Mouse (Mus musculus) cerebellum, postnatal 14 days (tissue): ENCODE data around the gene Yipf1.
A peak's percentile ranks its signal among the peaks of the same experiment; 100 is the strongest.
"Not testable (repeated sequence)": the region's sequence is repeated elsewhere in the genome, so short reads cannot be mapped to it uniquely, and the experiment has no call there.

Experiments used
- DNase-seq, 2 experiments: peaks; one replicate each; pipeline ENCODE4 v3.0.0; 2021; ENCODE audit warnings: mixed read lengths in 2 of 2

Gene Yipf1

GRCm38 (mm10) chr4:107328530-107328929 is 14.4 kb downstream of the Yipf1 start:
- no peak for DNase-seq

GRCm38 (mm10) chr4:107333514-107333913 is 19.4 kb downstream of the Yipf1 start:
- DNase-seq = no peak

DNA sequence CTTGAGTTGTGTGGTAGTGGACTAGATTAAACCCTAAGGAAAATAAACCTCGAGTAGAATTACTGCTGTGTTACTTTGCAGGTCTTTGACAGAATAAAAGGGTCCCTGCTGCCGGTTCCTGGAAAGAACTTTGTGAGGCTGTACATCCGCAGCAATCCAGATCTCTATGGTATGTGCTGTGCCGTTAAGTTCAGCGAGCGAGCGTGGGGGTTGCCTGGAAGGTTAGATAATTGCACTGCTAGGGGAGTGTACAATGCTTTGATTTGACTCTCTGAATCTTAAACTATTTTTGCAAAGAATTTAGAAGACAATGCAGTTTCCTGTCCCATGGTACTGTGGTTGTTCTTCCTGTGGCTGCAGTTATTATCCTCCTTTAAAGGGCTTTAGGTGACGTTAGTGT is 22.2 kb downstream of the Yipf1 start:
- DNase-seq = no peak

- DNase-seq = no peak
Observed at GRCm38 (mm10) chr4:107337455-107337854, 23.3 kb downstream of the Yipf1 start.

- peak in 1 of 2 experiments; percentile 30 for DNase-seq
Observed at GRCm38 (mm10) chr4:107341354-107341753, 27.2 kb downstream of the Yipf1 start.

DNA sequence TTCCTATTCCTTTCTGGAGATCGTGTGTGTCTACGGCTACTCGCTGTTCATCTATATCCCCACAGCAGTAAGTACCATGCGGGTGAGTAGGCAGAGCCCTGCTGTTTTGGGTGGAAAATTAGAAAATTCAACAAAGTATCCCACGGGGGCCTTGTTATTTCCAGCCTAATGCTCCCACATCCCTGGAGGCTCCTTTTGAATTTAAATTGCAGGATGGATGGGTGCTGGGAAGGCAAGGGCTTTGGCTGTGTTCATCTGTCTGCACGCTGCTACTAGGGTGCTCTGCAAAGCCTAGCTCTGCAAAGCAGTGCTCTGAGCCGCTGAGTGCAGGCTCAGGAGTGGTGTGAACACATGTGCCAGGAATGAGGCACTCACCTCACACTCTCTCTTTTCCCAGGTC is 30.4 kb downstream of the Yipf1 start:
- no peak for DNase-seq

DNA sequence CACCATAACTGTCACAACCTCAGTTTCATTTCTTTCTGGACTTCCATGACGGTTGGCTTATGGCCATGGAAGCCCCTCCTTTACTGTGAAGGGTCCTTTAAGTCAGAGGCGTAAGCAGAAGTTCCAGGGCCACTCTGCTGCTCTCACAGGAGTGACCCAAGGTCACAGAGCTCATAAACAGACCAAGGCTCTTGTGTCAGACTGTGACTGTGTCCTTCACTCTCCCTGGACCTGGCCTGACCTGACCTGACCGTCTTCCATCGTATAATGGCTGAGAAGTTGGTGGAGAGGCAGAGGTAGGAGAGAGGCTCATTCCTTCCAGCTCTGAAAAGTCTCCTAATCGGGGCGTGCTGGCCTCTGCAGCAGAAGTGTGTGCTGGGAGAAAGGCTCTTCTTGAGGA is 33.1 kb downstream of the Yipf1 start:
- DNase-seq = no peak

DNA sequence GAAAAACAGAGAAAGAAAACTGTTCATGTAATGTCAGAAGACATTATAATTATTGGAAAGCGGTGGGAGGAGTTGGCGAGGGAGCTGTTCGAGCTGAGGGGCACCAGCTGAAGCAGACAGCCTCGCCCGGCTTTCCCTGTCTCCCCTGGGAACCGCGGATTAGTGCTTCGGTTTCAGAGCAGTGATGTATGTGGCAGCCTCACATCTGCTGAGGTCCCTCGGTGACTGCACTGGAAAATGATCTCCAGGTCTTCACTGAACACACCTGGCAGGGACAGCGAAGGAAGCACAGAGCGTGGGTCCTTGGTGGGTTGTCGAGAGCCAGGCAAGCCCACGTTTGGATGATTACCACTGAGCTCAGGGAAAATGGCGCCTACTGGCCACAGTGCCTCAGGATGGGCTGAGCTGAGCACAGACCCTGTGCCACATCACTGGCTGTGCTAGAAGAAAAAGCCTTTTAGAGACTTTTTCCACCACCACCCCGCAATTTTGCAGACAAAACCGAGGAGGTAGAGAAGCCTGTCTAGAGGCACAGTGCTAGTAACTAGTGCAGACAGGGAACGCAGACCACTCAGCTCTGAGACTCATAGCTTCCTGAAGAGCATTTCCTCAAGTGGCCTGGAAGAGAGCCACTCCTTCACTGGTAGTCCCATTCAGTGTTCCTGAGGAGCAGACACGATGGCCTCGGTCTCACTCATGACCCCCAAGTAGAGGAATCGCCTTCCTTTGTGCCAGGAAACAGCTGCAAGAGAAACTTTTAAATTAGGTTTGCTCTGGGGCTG is 34.6 kb downstream of the Yipf1 start:
- DNase-seq = peak; percentile 22 to 46

DNA sequence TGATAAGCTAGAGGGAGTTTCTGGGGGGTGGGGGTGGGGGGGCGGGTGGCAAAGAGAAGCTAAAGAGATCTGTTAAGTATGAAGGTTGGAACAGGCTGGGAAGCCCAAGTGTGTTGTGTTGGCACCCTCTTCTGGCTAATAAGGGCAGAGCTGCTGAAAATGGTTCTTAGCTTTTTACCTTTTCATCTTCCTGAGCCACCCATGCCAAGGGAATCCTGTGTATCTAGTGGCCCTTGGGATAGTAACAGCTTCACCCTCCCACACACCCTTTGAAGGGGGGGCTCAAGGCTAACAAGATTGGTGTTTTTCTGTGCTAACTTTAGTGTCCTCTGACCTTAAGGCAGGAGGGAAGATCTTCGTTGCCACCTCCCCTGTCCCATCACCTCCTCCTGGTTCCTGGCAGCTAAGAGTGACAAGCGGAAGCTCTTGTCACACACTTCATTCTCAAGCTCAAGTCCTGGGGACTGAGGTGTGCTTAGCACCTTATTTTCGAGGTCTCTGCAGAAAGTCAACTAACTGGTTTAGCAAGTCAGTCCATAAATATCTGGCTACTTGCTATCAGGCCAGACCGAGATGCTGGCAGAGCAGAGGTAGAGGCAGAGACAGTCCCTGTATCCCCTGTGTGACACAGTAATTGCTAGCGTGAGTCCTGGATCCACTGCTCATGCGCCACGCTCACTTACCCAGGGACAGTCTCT is 35.3 kb downstream of the Yipf1 start:
- DNase-seq = peak; percentile 62 to 69

DNA sequence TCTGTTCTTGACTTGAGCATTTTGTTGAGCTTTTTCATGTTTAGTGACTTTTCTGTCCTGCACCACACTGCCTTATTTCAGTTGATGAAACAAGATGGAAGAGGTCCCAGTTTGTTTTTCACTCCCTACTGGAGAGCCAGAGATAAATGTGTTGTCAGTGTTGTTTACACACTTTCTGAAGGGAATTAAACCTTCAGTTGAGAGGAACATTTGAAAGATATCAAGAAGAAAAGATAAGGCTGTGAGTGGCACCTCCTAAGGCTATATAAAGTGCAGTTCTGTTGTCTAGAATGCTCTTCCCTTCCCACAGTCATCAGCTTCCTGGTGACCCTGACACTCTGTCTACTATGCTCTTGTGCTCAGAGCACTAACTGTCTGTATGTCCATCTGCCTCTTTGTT is 37.2 kb downstream of the Yipf1 start:
- no peak for DNase-seq

- no peak for DNase-seq
Observed at GRCm38 (mm10) chr4:107353612-107354011, 39.4 kb downstream of the Yipf1 start.

GRCm38 (mm10) chr4:107354126-107354525 is 40.0 kb downstream of the Yipf1 start:
- no peak for DNase-seq

- no peak for DNase-seq
Observed at GRCm38 (mm10) chr4:107354543-107354942, 40.4 kb downstream of the Yipf1 start.

GRCm38 (mm10) chr4:107357172-107357571 is 43.0 kb downstream of the Yipf1 start:
- DNase-seq = not testable (repeated sequence)

DNA sequence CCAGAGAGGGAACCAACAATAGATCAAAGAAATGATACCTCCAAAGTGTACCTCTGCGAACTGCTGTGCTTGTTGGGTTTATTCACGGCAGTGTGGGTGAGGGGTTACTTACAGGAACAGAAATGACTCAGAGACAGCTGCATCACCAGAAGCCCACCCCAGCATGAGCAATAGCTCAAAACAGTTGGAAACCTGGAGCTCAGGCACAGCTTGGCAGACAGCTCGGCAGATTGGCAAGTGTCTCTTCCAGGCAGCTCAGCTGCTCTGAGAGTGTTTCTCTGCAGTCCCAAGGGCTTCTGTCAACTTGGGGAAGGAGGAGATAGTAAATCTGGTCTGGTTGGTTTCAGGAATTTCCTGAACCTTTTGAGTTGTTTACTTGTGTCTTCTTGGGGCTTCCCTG is 44.3 kb downstream of the Yipf1 start:
- DNase-seq = peak; percentile 78 to 81

- DNase-seq = no peak
Observed at GRCm38 (mm10) chr4:107360457-107361145, 46.4 kb downstream of the Yipf1 start.

- DNase-seq = no peak
Observed at GRCm38 (mm10) chr4:107362755-107363154, 48.6 kb downstream of the Yipf1 start.

DNA sequence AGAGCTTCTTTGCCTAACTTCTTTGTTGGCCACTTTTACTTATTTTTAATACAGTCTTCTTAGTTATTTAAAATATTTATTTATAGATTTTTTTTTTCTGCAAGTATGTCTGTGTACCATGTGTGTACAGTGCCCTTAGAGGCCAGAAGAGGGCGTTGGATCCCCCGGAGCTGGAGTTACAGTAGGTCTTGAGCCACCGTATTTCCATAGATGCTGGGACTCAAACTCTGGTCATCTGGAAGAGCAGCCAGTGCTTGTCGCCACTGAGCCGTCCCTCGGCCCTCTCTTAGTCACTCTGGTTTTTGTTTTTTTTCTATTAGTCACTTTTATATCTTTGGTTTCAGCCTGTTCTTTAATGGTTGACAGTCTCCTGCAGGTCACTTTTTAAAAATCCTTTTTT is 49.4 kb downstream of the Yipf1 start:
- no peak for DNase-seq

- peak; percentile 34 to 56 for DNase-seq
Observed at GRCm38 (mm10) chr4:107364190-107364639, 50.1 kb downstream of the Yipf1 start.

DNA sequence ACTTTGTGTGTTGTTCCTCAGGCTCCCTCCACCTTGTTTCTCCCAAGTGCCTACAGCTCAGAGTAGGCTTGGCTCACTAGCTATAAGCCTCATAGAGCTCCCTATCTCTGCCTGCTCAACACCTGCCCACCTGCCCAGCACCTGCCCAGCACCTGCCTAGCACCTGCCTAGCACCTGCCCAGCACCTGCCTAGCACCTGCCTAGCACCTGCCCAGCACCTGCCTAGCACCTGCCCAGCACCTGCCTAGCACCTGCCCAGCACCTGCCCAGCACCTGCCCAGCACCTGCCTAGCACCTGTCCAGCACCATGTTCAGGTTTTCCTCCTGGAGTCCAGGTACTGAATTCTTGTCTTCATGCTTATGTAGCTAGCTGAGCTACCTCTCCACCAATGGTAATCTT is 52.2 kb downstream of the Yipf1 start:
- DNase-seq = not testable (repeated sequence)

DNA sequence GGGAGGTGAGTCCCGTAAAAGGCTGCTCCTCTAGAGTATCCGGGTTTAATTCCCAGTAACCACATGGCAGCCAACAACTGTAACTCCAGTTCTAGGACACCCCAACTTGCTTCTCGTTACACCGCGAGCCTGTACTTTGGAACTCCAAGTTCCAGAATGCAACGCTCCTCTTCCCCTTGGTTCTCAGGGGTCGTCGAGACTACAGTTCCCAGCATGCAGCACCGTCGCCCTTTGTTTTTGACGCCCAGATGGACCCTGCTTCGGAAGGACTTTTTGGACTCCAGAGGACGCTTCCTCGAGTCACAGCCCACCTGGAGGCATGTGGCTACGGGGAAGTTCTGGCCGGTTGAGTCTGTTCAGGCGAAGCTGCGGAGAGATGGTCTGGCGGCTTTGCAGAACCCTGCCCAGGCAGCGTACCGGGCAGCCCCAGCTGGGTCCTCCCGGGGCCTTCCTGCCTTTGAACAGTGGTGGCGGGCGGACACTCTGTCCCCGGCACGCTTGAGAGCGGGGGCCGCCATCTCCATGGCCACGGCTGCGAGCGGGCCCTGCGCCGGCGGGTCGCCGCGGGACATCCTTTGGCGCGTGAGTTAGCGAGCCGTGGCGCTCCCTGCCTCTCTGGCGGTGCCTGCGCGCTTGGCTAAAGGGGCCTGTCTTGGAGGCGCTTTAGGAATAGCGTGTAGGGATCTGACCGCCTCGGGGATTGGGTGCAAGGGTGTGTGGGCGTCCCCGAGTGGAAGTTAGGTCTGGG is 53.6 kb downstream of the Yipf1 start, which contains the start of gene Ndc1:
TSS of gene Ndc1 (plus strand) at position 218 of the 748 bp plus-strand sequence.
- DNase-seq = peak; percentile 84 to 89

DNA sequence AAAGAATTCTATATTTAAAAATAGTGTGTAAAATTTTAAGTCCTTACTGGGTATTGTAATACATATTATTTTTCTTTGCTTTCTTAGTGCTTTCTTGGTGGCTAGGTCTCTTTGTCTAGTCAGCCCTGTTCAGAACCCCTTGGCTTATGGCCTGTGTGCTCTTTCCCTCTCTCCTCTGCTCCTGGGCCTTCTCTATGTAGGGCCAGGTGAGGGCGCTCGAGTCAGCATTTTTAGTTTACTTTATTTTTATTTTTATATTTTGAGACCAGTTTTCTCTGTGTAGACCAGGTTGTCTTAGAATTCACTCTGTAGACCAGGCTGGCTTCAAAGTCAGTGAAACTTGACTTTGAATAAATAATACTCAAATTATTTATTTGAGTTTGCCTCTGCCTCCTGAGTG is 58.1 kb downstream of the Yipf1 start:
- DNase-seq = no peak

- DNase-seq = no peak
Observed at GRCm38 (mm10) chr4:107374677-107375076, 60.5 kb downstream of the Yipf1 start.
